Mouse (Mus musculus) liver, embryonic 11.5 days (tissue): ENCODE results near the gene Hes5. TPM values are rescaled to one million over a fixed set of nuclear protein-coding genes. Genes with fewer than 3 reads are reported as not detected.

Experiments used
- ATAC-seq: fragments of 200-750 bp; cut with Nextera tagmentation; replicated peaks from 2 replicates; pipeline ENCODE4 v1.8.0; 2017; ENCODE audit warnings: moderate number of reproducible peaks, mild to moderate bottlenecking, moderate TSS enrichment, moderate library complexity; ENCODE audit not compliant: low FRiP score
- DNase-seq: peaks from one replicate; pipeline ENCODE4 v3.0.0-alpha.2; 2017; ENCODE audit warnings: low spot score
- H3K27ac ChIP-seq: fragments of 300-500 bp; sonication (generic); 2 replicates; pipeline ENCODE4 v1.5.1; 2014; ENCODE audit warnings: mild to moderate bottlenecking, low read depth, low read length, control low read depth
- H3K27me3 ChIP-seq: fragments of 300-500 bp; sonication (generic); replicated peaks from 2 replicates; pipeline ENCODE4 v1.6.1; 2014; ENCODE audit warnings: low read length, mixed read lengths; ENCODE audit not compliant: control insufficient read depth, insufficient read depth
- H3K36me3 ChIP-seq: fragments of 300-500 bp; sonication (generic); 2 replicates; pipeline ENCODE4 v1.6.1; 2014; ENCODE audit warnings: mild to moderate bottlenecking, low read length, moderate library complexity, mixed read lengths; ENCODE audit not compliant: control insufficient read depth, insufficient read depth
- H3K4me1 ChIP-seq: fragments of 300-500 bp; sonication (generic); replicated peaks from 2 replicates; pipeline ENCODE4 v1.6.1; 2014; ENCODE audit warnings: low read length, mixed read lengths; ENCODE audit not compliant: control insufficient read depth, insufficient read depth
- H3K4me2 ChIP-seq: fragments of 300-500 bp; sonication (generic); 2 replicates; pipeline ENCODE4 v1.6.1; 2014; ENCODE audit warnings: mild to moderate bottlenecking, control low read depth, moderate library complexity
- H3K4me3 ChIP-seq: fragments of 300-500 bp; sonication (generic); 2 replicates; pipeline ENCODE4 v1.5.1; 2014; ENCODE audit warnings: low read depth, low read length, control low read depth
- H3K9ac ChIP-seq: fragments of 300-500 bp; sonication (generic); 2 replicates; pipeline ENCODE4 v1.6.1; 2014; ENCODE audit warnings: low read depth, low read length, control low read depth
- H3K9me3 ChIP-seq: fragments of 300-500 bp; sonication (generic); 2 replicates; pipeline ENCODE4 v1.6.1; 2016; ENCODE audit warnings: low read length, inconsistent platforms, mixed read lengths; ENCODE audit not compliant: control insufficient read depth
- WGBS: fragments of 180-500 bp; shearing (Covaris S2); extraction: QIAGEN DNeasy Blood & Tissue Kit; methylation state at CpG from one replicate; pipeline ENCODE4 v1.1.7; 2014; 5-methylcytosine and 5-hydroxymethylcytosine counted together
- polyA plus RNA-seq: library from polyadenylated mRNA; unstranded; fragments of >200 nt; fragmentation: Nextera tagmentation; extraction: Ambion mirVana; gene quantifications from 2 replicates; pipeline ENCODE4 v1.2.1, GENCODE M21; 2014

Gene Hes5
- polyA plus RNA-seq, 1 experiment from 2014 or later: 0.63 TPM

GRCm38 (mm10) chr4:154925413-154925812 lies 35.3 kb upstream of the Hes5 start:
- ATAC-seq (no peak), DNase-seq (no peak)
- Histone ChIP-seq H3K4me3 (peak overlapping the region; percentile 12), H3K27me3 (no peaks in the 10 kb centered on the region), H3K36me3 (peaks cover 34% of the 10 kb centered on the region; the same call in 1 of the 2 replicates), H3K4me2 (peak overlapping the region; percentile 90), H3K9ac (peak overlapping the region; percentile 72; the same call in 1 of the 2 replicates), H3K9me3 (no peaks in the 10 kb centered on the region), H3K4me1 (peaks cover 47% of the 10 kb centered on the region), H3K27ac (no peak overlapping the region)
- 45% methylated on average over 4 of the region's 4 CpGs for WGBS

GRCm38 (mm10) chr4:154926969-154927898 lies 33.5 kb upstream of the Hes5 start:
- Histone ChIP-seq H3K4me3 (peak overlapping the region; percentile 58), H3K4me1 (peaks cover 47% of the 10 kb centered on the region), H3K36me3 (peaks cover 28% of the 10 kb centered on the region; the same call in 1 of the 2 replicates), H3K27ac (peak overlapping the region; percentile 78), H3K9me3 (no peaks in the 10 kb centered on the region), H3K9ac (peak overlapping the region; percentile 72), H3K27me3 (no peaks in the 10 kb centered on the region), H3K4me2 (peak overlapping the region; percentile 90)
- DNase-seq: no peak
- peak; percentile 37 for ATAC-seq
- WGBS: 43% methylated on average over 9 of the region's 9 CpGs

- H3K4me2 ChIP-seq: peak overlapping the region; percentile 90
- peak overlapping the region; percentile 78 for H3K27ac ChIP-seq
- H3K27me3 ChIP-seq: no peaks in the 10 kb centered on the region
- peak overlapping the region; percentile 58 for H3K4me3 ChIP-seq
- ATAC-seq: peak; percentile 50
- no peaks in the 10 kb centered on the region for H3K9me3 ChIP-seq
- H3K9ac ChIP-seq: peak overlapping the region; percentile 72
- peaks cover 23% of the 10 kb centered on the region; the same call in 1 of the 2 replicates for H3K36me3 ChIP-seq
- H3K4me1 ChIP-seq: peaks cover 46% of the 10 kb centered on the region
- WGBS: 13% methylated on average over 5 of the region's 5 CpGs
- no peak for DNase-seq
These were observed 32.8 kb upstream of the Hes5 start for GRCm38 (mm10) chr4:154927899-154928337.

- 13% methylated on average over 12 of the region's 12 CpGs for WGBS
- Histone ChIP-seq H3K9me3 (no peaks in the 10 kb centered on the region), H3K27ac (peak within 1 kb of the TSS; percentile 78), H3K4me1 (peaks cover 45% of the 10 kb centered on the region), H3K4me3 (peak within 1 kb of the TSS; percentile 58), H3K9ac (peak within 1 kb of the TSS; percentile 72), H3K36me3 (peaks cover 19% of the 10 kb centered on the region; the same call in 1 of the 2 replicates), H3K27me3 (no peaks in the 10 kb centered on the region; the same call in 1 of the 2 replicates), H3K4me2 (peak within 1 kb of the TSS; percentile 90)
- DNase-seq (peak; percentile 69), ATAC-seq (peak; percentile 91)
These were observed 32.2 kb upstream of the Hes5 start, which contains the start of gene Tnfrsf14 for GRCm38 (mm10) chr4:154928395-154929087. Gene Tnfrsf14, minus strand, starts transcription at chr4:154928563.

GRCm38 (mm10) chr4:154929088-154929660 lies 31.5 kb upstream of the Hes5 start:
- Histone ChIP-seq H3K36me3 (peaks cover 14% of the 10 kb centered on the region; the same call in 1 of the 2 replicates), H3K27me3 (no peaks in the 10 kb centered on the region; the same call in 1 of the 2 replicates), H3K9ac (peak overlapping the region; percentile 72), H3K4me2 (peak overlapping the region; percentile 90), H3K4me3 (peak overlapping the region; percentile 58), H3K27ac (peak overlapping the region; percentile 78), H3K9me3 (no peaks in the 10 kb centered on the region), H3K4me1 (peaks cover 43% of the 10 kb centered on the region)
- ATAC-seq (peak; percentile 67), DNase-seq (no peak)
- 38% methylated on average over 12 of the region's 12 CpGs for WGBS

- Histone ChIP-seq H3K36me3 (no peaks in the 10 kb centered on the region), H3K9ac (no peak overlapping the region), H3K4me3 (no peak overlapping the region), H3K27me3 (no peaks in the 10 kb centered on the region; the same call in 1 of the 2 replicates), H3K27ac (no peak overlapping the region), H3K9me3 (no peaks in the 10 kb centered on the region), H3K4me1 (peaks cover 14% of the 10 kb centered on the region), H3K4me2 (no peak overlapping the region)
- no peak for DNase-seq
- ATAC-seq: no peak
- 62% methylated on average over 13 of the region's 13 CpGs for WGBS
These were observed 27.3 kb upstream of the Hes5 start for GRCm38 (mm10) chr4:154933306-154933907.

GRCm38 (mm10) chr4:154934800-154935199 lies 25.9 kb upstream of the Hes5 start:
- no peak for ATAC-seq

GRCm38 (mm10) chr4:154935788-154936187 lies 24.9 kb upstream of the Hes5 start:
- Histone ChIP-seq H3K4me2 (no peak overlapping the region), H3K36me3 (no peaks in the 10 kb centered on the region), H3K9ac (no peak overlapping the region), H3K4me1 (no peaks in the 10 kb centered on the region), H3K27ac (no peak overlapping the region), H3K4me3 (no peak overlapping the region), H3K9me3 (no peaks in the 10 kb centered on the region), H3K27me3 (no peaks in the 10 kb centered on the region; the same call in 1 of the 2 replicates)
- no peak for DNase-seq
- no peak for ATAC-seq
- 81% methylated on average over 7 of the region's 7 CpGs for whole genome bisulfite sequencing

More at GRCm38 (mm10) chr4:154934800-154935199, 25.9 kb upstream of the Hes5 start:
- DNase-seq: no peak
- H3K27ac ChIP-seq: no peak overlapping the region
- no peaks in the 10 kb centered on the region for H3K9me3 ChIP-seq
- no peak overlapping the region for H3K9ac ChIP-seq
- peaks cover 4% of the 10 kb centered on the region for H3K4me1 ChIP-seq
- H3K27me3 ChIP-seq: no peaks in the 10 kb centered on the region; the same call in 1 of the 2 replicates
- no peak overlapping the region for H3K4me2 ChIP-seq
- no peak overlapping the region for H3K4me3 ChIP-seq
- 76% methylated on average over 2 of the region's 2 CpGs for WGBS
- H3K36me3 ChIP-seq: no peaks in the 10 kb centered on the region
